Mouse (Mus musculus) right cerebral cortex, postnatal 25 days (tissue): Measurements from ENCODE around the gene Spen.
A peak's percentile ranks its signal among the peaks of the same experiment; 100 is the strongest.
"Not testable (repeated sequence)": the region's sequence is repeated elsewhere in the genome, so short reads cannot be mapped to it uniquely, and the experiment has no call there.

Experiments
- DNase-seq: peaks from one replicate; pipeline ENCODE4 v3.0.0; 2022

The Spen gene

DNA sequence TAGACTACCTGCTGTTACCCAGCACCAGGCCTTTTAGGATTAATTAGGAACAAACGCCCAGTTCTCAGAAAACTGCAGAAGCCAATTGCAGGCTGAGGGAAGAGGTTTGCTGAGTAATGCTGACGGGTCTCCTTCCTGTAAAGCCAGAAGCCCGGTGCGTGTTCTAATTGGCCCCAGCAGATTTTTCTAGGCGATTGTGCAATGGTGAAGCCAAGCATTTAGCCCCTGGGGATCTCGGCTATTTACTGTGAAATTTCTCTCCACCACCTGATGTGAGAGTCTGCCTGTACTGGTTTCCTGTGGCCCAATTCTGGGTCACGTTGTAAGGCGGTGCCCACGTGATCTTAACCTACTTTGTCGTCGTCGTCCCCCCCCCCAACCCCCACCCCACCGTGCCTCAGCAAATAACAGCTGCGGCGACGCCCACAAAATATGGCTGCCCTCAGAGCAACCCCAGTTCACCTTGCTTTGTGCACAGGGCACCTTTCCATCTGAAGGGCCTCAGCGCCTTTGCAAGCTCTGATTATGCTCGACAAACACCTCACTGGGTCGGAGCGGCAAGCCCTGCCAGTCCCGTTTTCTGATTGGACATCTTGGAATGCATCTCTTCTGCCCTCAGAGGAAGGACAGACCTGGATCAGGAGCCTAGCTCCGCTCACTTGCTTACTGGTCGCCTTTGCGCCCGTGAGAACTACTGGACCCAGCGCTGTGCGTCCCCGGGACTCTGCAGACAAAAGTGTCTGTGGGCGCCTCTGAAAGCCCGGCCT, 20.9 kb upstream of the Spen start:
- peak; percentile 59 for DNase-seq

DNA sequence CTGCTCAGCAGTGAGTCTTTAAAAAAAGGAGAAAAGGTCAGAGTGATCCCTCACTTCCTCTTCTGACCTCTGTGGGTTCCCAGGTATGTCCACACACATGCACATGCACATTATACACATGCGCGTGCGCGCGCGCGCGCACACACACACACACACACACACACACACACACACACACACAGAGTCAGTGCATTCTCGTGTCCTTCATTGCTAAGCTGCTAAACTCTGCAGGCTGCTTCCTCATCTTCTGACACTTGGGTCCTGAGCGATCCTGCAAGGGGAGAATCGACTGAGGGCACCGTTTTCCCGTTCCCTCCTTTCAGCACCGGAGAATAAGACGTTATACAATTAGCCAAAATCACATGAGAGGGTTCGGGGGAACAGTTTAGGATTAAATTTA, 20.3 kb upstream of the Spen start:
- no peak for DNase-seq

DNA sequence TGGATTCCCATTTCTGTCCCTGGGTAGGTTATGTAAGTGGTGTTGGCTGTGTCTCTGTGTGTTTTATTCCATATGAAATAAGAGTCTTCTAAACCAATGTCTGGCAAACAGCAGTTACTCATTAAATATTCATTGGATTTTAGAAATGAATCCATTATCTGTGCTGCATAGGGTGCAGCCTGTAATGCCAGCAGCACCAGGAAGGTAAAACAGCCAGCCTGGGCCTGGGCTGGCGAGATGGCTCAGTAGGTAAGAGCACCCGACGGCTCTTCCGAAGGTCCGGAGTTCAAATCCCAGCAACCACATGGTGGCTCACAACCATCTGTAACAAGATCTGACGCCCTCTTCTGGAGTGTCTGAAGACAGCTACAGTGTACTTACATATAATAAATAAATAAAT, 17.8 kb upstream of the Spen start:
- not testable (repeated sequence) for DNase-seq

DNA sequence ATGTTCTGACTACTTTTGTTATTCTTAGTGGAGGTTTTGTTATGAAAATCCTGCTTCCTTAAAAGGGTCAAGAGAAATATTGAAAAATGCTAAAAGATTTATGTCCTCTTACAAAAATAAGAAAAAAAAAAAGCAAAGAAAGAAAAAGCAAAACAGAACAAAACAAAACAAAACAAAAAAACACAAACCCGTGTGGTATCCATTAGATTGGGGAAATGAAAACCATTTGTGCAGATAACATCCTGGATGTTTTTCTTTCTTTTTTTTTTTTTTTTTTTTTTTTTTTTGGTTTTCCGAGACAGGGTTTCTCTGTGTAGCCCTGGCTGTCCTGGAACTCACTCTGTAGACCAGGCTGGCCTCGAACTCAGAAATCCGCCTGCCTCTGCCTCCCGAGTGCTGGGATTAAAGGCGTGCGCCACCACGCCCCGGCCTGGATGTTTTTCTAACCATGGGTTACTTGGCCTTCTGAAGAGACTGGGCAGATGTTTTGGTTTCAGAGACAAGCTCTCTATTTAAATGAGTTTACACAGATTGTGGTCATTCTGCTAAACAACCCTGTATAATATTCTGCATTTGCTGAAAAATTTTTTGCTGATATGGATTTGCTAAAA, 16.0 kb upstream of the Spen start:
- not testable (repeated sequence) for DNase-seq

DNA sequence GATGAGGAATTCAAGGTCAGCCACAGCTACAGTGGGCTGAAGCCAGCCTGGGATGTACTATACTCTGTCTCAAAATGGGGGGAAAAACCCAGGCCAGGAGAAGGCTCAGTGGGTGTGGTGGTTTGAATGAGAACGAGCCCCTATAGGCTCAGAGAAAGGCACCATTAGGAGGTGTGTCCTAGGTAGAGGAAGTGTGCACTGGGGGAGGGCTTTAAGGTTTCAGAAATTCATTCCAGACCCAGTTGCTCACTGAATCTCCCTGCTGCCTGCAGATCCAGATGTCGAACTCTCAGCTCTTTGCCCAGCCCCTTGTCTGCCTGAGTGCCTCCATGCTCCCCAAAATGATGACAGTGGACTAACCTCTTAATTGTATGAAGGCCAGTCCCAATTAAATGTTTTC, 14.1 kb upstream of the Spen start:
- DNase-seq, result no peak

DNA sequence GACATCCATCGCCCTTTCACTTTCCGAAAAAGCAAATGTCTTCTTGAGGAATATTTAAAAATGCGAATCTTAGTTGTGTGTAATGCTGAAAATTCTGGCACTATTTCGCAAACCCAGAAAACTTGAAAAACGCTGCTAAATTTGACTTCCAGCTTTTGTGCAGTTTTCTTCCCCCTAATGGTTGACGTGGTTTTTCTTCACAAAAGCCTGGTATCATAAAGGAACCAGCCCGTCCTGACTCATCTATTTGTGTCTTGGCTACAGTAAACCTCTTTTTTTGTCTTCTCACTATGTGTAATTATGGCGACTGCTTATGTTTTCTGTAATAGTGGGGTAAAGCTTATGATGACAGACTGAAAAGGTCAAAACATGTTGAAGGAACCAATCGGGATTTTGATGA, 8.9 kb upstream of the Spen start:
- no peak for DNase-seq

DNA sequence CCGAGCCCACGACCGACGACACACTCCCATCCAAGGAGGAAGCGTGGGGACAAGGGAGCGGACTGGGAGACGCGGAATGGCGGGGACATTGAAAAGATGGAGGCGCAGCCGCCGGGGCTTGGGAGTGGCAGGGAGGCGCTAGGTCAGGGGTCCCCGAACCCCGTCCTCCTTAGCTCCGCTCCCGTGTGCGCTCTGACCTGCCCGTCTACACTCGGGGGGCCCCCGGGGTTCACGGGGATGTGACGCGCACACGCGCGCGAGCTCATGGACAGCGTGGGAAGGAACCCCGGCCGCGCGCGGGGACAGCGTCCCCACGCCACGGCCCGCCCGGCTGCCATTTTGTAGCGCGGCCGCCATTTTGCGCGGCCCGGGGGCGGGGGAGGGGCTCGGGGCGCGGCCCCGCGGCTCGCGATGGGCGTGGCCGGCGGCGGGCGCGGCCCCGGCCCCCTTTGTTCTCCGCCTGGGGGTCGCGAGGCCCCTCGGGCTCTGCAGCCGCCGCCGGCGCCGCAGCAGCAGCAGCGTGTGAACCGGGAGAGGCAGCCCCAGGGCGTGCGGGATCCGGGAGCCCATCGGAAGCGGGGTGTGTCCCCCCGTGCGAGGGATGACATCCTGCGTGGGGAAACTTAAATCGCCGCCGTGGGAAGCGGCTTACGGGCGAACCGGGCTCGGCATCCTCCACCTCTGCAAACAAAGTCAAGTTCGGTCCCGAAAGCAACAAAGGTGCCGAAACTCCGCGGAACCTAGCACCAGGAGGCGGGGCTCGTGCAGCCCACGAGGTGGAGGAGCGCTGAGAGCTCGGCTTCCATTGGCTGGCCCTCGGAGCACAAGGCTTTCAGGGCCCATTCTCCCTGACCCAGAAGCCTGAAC, 8.2 kb upstream of the Spen start:
- peak; percentile 83 for DNase-seq

DNA sequence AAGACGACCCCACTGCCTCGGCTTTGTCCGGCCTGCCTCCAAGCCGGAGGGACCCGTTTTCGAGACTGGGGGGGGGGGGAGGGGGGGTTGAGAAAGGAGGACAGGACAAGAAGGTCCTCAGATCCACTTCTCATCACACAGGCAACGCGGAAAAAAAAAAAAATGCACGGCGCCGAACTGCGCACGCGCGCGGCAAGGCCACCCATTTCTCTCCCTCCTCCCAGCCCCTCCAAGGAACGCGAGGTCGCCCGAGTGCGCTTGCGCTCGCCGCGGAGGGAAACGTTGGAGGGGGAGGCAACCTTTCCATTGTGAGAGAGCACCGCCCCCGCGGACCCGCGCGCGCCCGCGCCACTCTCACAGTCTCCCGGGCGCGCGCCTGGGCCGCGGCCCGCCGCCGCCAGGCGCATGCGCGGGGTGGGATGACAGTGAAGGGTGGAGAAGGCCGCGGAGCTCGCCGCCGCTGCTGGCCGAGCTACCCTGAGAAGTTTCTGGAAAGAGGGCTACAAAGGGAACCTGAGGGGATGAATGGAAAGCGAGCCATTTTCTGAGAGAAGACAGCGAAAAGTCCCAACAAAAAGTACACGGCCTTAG, 7.4 kb upstream of the Spen start:
- DNase-seq, result peak; percentile 99

DNA sequence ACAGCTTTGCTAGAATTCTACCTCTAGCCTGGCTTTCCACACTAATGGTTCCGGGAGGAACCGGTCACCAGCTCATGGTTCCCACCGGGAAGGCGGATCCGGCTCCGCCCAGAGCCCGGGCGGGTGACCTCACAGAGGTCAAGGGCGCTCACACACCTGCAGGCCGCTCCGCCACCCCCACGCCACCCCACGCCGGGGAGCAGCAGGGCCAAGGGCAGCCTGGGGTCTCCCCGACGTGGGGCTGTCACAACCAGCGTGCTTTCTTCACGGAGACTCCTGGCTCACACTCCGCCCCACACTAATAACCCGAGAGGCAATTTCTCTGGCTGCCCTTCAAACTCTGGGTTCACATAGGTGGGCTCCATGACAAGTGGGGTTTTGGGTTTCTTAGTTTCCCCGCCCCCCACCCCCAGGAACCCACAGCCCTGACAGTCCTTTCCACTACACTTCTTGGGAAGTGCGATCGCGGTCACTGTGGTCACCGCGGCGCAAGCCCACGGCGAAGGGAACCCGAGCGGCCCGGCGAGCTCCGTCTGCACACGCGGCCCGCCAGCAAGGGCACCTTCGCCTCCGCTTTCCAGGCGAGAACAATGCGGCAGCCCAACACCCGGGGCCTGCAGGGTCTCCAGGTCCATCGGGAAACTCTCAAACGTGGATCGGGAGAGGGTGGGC, 6.8 kb upstream of the Spen start:
- DNase-seq, result peak; percentile 61

DNA sequence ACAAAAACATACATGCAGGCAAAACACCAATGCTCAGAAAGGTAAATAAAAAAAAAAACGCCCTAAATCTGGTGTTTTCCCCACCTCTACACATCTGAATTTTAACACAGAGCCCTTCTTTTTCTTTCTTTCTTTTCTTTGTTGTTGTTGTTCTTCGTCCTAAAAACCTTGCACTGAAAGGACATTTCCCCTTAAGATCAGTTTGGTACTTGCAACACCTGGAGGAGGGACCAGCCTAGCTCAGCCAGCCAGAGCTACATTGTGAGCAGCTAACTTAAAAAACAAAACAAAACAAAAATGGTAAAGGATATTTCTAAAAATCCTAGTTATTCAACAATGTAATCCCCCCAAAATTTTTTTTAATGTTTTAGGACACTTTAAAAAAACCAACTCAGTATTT, 6.1 kb upstream of the Spen start:
- no peak for DNase-seq

DNA sequence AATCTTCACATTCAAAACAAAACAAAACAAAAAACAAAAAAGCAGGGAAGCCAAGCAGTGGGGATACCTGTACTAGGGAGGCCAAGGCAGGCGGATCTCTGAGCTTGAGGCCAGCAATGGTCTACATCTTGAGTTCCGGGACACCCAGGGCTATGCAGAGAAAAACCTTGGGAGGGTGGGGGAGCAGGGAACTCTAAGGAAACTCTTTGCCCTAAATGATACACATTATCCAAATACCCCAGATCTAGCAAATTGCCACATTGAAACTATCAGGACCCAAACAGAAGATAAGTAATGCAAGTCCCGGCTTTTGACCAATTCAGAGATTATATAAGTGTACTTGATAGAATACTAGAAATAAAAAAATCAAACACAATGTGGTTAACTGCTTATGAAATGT, 5.2 kb upstream of the Spen start:
- no peak for DNase-seq

DNA sequence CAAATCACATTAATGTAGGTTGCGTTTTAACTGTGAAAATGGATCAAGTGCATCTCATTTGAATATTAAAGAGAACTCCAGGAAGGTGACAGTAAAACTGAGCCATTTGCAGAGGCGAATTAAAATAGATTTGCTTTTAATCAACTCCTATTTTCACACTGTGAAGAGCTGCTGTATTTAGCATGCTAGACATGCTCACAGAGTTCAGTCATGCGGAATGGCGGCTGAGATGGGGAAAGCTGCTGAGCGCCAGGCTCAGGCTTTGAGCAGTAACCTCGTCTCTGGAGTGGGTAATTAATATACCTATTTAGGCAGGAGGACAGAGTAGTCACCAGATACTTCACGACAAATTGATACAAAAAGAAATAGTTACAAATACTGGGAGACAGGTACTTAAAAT, 3.5 kb upstream of the Spen start:
- no peak for DNase-seq

DNA sequence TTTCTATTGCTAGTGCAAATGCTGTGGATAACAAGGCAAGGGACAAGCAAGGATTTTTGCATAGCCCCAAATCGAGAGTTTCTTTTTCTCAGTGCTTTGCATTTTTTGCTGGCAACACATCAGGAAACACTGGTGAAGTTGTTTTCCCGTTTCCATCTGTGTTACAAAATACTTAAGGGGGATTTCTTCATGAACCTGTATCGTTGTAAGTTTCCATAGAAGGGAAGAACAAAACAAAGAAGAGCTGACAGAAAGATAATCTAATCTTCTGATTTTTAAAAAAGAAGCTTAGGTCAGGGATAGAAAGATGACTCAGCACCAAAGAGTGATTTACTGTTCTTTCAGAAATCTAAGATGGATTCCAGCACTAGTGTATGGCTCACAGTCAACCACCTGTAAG, 2.4 kb upstream of the Spen start:
- no peak for DNase-seq

DNA sequence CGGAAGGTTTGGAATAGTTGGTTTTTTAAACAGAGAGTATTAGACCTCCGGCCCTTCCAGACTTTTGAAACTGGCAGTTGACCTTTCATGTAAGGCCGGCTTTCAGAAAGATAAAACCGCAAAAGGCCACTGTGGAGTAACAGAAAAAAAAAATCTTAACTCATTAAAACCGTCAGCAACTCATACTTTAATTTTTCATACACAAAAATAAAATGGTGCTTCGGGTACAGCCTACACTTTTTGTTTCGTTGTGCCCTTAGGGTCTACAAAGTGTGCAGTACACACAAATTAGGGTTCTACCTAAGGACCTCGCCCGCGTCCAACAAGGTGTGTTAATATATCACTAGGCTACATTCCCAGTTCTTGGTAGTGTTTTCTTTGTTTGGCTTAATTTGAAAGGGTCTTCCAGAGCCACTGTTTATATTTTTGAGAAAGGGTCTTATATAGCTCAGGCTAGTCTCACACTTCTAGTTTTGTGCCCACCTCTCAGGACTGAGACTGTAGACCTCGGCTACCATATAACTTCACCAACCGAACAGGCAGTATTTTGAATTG, 893 bp upstream of the Spen start:
- no peak for DNase-seq

DNA sequence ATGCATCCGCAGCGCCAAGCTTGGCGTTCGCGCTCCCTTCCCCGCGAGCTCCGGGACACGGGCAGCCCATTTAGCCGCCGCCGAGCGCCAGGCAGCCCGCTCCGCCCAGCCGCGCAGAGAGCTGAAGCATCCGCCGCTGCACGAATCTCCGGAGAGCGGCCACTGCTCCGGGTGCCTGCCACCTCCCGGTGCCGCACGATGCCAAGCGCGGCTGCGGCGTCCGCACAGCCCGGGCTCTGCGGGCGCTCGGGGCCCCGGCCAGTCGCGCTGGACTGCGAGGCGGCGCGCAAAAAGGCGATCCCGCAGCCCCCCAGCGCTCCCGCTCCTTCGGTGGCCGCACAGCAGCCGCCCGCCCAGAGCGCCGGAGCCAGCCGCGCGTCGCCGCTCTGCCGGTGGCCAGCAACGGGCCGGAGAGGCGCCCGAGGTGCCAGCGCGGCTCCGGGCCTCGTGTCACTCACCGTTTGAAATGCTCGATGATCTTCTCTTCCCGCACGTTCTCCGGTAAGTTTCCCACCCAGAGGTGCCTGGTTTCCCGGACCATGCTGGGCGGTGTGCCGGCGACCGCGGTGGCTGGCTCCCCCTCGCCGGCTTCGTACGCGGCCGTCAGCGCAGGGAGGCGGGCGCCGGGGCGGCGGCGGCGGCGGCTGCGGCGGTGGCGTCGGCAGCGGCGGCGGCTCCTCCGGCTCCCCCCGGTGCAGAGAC, 540 bp downstream of the Spen start:
- peak; percentile 44 for DNase-seq

DNA sequence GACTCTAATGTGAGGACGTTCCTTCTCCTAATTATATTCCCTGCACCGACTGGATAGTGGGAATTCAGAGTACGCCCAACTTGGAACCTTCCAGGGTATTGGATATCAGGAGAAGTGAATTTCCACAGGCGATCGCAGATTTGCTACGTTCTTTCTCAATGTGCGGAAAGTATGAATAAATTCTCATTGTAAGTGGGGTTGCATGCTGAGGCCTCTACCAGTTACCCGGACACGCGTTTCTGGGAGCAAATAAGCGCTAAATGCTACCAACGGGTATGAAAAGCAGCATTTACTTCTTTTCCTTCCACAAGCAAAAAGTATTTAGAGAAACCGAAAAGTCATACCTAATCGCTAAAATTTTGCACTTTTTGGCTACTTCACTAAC, 1.2 kb downstream of the Spen start:
- DNase-seq, result no peak

DNA sequence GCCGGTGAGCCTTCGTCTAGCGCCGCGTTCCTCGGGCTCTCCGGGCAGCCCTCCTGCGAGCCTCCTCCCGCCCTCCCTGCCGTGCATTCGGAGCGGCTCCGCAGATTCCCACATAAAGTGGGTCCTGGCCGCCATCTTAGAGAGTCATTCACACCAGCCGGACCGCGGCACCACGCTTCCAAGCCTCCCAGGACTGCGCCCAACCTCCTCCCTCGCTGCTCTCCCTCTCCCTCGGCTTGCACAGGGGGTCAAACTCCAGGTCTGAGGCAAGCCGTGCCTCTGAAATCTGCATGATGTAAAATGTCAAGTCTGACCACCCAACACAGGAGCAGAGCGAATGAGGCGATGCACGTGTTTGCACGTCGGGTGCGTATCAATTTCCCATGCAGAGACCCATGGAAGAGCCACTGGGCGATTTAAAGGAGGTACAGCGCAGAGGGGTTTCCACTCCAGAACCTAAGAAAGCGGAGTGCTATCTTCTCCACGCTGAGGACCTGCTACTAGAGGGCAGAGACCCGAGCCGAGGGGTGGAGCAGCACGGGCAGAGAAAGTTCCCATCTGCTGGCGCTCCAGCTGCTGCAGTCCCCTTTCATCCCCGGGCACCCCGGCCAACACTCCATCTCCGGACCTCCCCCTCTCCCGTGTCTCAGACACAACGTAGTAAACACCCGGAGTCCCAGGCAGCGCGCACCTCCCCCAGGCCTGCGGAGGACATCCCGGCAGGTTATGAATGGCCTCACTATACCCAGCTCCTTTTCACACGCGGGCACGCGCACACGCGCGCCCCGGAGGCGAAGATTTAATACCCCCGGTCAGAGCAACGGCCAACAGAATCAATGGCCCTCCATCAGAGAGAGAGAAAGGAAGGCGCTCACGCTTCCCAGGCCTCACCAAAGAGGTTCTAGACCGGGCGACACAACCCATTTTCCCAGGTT, 1.8 kb downstream of the Spen start:
- DNase-seq, result peak; percentile 71

DNA sequence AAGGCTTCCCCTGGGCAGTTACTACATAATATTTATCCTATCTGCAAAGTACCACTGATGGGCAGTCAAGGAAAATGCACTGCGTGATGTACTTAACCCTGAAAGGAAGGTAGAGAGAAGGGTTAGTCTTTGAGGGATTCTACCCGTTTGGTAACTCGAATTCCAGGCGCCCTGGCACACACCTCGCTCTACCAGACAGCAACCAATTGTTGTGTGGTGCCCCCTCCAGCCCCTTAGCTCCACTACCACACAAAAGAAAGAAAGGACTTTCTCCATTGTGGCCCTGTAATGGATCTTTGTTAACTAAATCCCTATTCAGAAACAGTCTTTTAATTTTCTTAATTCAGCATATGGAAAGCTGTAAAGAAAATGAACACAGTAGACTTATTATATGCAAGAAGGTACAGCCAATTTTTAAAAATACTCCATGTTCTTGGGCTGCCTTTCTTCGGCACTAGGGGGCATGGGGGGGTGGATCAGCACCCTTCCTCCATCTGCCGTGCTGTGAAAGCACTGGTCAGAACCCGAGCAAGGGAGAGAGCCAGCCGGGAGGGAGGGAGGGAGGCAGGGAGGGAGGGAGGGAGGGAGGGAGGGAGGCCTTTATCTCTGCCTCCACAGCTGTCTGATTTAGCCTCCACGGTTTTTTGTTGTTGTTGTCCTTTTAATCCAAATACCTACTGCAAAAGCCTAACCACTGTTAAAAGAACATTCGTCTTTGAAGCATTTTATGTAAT, 3.3 kb downstream of the Spen start:
- peak; percentile 43 for DNase-seq

DNA sequence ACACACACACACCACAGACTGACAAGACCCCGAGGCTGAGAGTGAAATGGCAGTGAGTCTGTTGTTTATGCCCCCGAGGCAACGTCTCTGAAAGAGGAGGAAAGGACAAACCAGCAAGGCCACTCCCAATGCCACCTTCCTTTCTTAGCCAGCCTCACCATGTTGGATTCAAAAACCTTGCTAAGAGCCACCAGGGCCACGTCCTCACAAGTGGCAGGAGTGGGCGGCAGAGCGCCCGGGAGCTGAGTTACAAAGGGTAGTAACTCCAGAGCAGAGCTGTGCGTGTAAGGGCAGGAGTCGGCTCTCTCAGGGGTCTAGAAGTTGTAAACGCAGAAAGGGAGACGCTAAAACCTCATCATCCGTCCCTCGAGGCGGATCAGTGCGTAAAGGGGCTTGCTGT, 7.4 kb downstream of the Spen start:
- no peak for DNase-seq

DNA sequence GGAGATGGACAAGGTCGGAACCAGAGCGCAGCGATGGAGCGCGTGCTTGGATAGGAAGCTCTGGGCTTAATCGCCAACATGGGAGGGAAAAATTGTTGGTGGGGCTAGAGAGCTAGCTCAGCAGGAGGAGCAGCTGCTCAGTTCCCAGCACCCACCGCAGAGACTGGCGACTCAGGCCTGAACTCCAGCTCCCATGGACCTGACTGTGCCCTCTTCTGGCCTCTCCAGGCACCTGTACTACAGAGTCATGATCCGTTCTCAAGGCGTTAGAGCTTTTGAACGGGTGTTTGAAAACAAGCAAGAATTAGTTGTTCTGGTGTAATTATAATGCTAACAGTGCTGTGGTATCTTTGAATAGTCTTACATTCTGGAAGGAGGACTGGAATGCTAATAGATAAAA, 9.5 kb downstream of the Spen start:
- DNase-seq, result no peak
